Mouse (Mus musculus): ENCODE measurements around the gene Rbfox1. TPM values are rescaled to one million over a fixed set of nuclear protein-coding genes. Genes with fewer than 3 reads are reported as not detected.

Gene Rbfox1
- polyA plus RNA-seq, 1 experiment from 2014 or later = 2.3 TPM

GRCm38 (mm10) chr16:7359043-7359442 lies 1473.9 kb downstream of the Rbfox1 start:
- Histone ChIP-seq H3K9ac (ENCODE audit: low read depth, low read length) (no peak overlapping the region), H3K36me3 (ENCODE audit: control insufficient read depth, insufficient read depth) (no peaks in the 10 kb centered on the region), H3K4me3 (ENCODE audit: low read depth, low read length) (no peak overlapping the region), H3K9me3 (ENCODE audit: control insufficient read depth) (no peaks in the 10 kb centered on the region), H3K4me2 (replicated peaks; ENCODE audit: low read depth) (no peak overlapping the region), H3K27me3 (replicated peaks; ENCODE audit: control insufficient read depth, insufficient read depth, low read length) (no peaks in the 10 kb centered on the region), H3K27ac (ENCODE audit: low read depth, low read length) (no peak overlapping the region), H3K4me1 (replicated peaks; ENCODE audit: control insufficient read depth, insufficient read depth, low read length) (no peaks in the 10 kb centered on the region)
- ATAC-seq = no peak
- TF ChIP-seq CTCF (IDR thresholded peaks at IDR 0.05; ENCODE audit: low read depth) = no peak
- 72% methylated on average over 5 of the region's 5 CpGs for WGBS

DNA sequence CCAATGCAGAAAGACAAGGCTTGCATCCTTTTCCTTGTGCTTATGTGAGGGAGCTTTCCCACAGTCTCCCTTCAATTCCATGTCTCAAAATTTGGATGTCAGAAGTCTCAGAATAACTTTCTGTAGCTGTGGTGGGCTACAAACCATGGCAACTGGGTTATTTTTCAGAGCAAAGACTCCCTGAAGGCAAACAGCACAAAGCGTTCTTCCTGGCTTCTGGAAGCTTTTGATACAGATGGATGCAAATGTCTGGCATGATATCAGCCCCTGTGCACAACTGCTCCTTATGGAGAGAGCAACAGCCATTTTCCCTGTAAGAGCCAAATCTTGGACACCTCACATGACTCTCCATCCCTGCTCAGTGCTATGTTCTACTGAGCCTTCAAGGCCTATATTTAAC lies 1475.6 kb downstream of the Rbfox1 start:
- Histone ChIP-seq H3K4me3 (ENCODE audit: low read depth, low read length) (no peak overlapping the region), H3K4me1 (replicated peaks; ENCODE audit: control insufficient read depth, insufficient read depth, low read length) (no peaks in the 10 kb centered on the region), H3K36me3 (ENCODE audit: control insufficient read depth, insufficient read depth) (no peaks in the 10 kb centered on the region), H3K27ac (ENCODE audit: low read depth, low read length) (no peak overlapping the region), H3K9me3 (ENCODE audit: control insufficient read depth) (no peaks in the 10 kb centered on the region), H3K9ac (ENCODE audit: low read depth, low read length) (no peak overlapping the region), H3K27me3 (replicated peaks; ENCODE audit: control insufficient read depth, insufficient read depth, low read length) (no peaks in the 10 kb centered on the region), H3K4me2 (replicated peaks; ENCODE audit: low read depth) (no peak overlapping the region)
- no peak for TF ChIP-seq CTCF (IDR thresholded peaks at IDR 0.05; ENCODE audit: low read depth)
- WGBS = 90% methylated on average over 1 of the region's 1 CpGs
- ATAC-seq = no peak

DNA sequence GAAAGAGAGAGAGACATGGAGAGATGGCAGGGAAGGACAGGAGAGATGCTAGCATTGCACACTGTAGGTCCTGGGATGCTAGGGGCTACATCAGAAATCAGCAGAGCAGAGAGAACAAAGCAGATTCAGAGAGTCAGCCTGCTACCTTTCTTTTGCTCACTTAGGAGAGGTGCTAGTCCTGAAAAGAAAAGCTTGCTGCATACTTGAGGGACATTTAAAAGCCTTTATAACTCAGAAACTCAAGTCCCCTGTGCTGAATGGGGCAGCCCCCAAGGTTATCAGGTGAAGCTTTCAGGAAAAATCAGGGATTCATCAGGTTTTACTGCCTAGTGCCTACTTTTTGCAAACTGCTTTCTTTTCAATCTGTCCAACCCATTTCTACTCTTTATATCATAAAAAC lies 1480.7 kb downstream of the Rbfox1 start:
- H3K27me3 ChIP-seq (replicated peaks; ENCODE audit: control insufficient read depth, insufficient read depth, low read length) = no peaks in the 10 kb centered on the region
- H3K9me3 ChIP-seq (ENCODE audit: control insufficient read depth) = no peaks in the 10 kb centered on the region
- H3K36me3 ChIP-seq (ENCODE audit: control insufficient read depth, insufficient read depth) = no peaks in the 10 kb centered on the region
- no peak for TF ChIP-seq CTCF (IDR thresholded peaks at IDR 0.05; ENCODE audit: low read depth)
- H3K4me3 ChIP-seq (ENCODE audit: low read depth, low read length) = no peak overlapping the region
- H3K9ac ChIP-seq (ENCODE audit: low read depth, low read length) = no peak overlapping the region
- no peaks in the 10 kb centered on the region for H3K4me1 ChIP-seq (replicated peaks; ENCODE audit: control insufficient read depth, insufficient read depth, low read length)
- H3K27ac ChIP-seq (ENCODE audit: low read depth, low read length) = no peak overlapping the region
- no peak for ATAC-seq
- H3K4me2 ChIP-seq (replicated peaks; ENCODE audit: low read depth) = no peak overlapping the region

GRCm38 (mm10) chr16:7374146-7374545 lies 1489.0 kb downstream of the Rbfox1 start:
- Histone ChIP-seq H3K27ac (ENCODE audit: low read depth, low read length) (no peak overlapping the region), H3K36me3 (ENCODE audit: control insufficient read depth, insufficient read depth) (no peaks in the 10 kb centered on the region), H3K9me3 (ENCODE audit: control insufficient read depth) (no peaks in the 10 kb centered on the region), H3K4me2 (replicated peaks; ENCODE audit: low read depth) (no peak overlapping the region), H3K4me3 (ENCODE audit: low read depth, low read length) (no peak overlapping the region), H3K9ac (ENCODE audit: low read depth, low read length) (no peak overlapping the region), H3K4me1 (replicated peaks; ENCODE audit: control insufficient read depth, insufficient read depth, low read length) (no peaks in the 10 kb centered on the region), H3K27me3 (replicated peaks; ENCODE audit: control insufficient read depth, insufficient read depth, low read length) (no peaks in the 10 kb centered on the region)
- TF ChIP-seq CTCF (IDR thresholded peaks at IDR 0.05; ENCODE audit: low read depth) = no peak
- WGBS = 78% methylated on average over 3 of the region's 3 CpGs
- ATAC-seq = no peak

DNA sequence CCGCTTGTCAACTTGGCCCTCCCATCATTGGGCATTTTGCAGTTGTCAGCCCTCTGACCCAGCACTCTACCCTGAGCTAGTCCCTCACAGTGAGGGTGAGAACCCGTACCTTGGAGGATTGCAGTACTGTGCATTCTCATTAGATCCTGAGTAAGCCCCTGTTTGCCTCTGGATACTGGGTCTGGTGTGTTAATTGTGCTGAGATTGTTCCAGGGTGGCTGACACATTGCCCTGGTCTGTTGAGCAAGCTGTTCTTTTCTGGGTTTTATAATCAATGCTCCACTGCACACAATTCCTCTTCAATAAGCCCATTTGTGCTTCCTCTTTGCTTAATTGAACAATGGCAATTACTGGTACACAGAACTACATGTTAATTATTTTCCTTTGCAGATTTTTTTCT lies 1489.5 kb downstream of the Rbfox1 start:
- Histone ChIP-seq H3K9ac (ENCODE audit: low read depth, low read length) (no peak overlapping the region), H3K4me2 (replicated peaks; ENCODE audit: low read depth) (no peak overlapping the region), H3K4me3 (ENCODE audit: low read depth, low read length) (no peak overlapping the region), H3K27ac (ENCODE audit: low read depth, low read length) (no peak overlapping the region), H3K9me3 (ENCODE audit: control insufficient read depth) (no peaks in the 10 kb centered on the region), H3K36me3 (ENCODE audit: control insufficient read depth, insufficient read depth) (no peaks in the 10 kb centered on the region), H3K4me1 (replicated peaks; ENCODE audit: control insufficient read depth, insufficient read depth, low read length) (no peaks in the 10 kb centered on the region), H3K27me3 (replicated peaks; ENCODE audit: control insufficient read depth, insufficient read depth, low read length) (no peaks in the 10 kb centered on the region)
- WGBS = 73% methylated on average over 2 of the region's 2 CpGs
- no peak for TF ChIP-seq CTCF (IDR thresholded peaks at IDR 0.05; ENCODE audit: low read depth)
- no peak for ATAC-seq

DNA sequence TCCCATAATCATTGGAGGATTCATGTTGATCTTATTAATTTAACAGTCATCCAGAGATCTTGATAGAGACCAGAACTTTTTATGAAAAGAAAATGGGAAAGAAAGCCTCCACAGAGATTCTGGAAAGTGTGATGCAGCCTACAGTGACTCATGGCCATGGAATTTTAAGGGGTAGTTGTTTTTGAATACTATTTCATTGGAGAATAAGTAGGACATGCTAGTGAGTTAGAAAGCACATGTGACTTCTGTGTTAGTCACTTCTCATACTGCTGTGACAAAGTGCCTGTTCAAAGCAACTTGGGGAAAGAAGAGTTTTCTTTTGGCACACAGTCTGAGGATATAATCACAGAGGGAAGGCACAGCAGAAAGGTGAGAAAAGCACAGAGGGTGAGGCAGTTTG lies 1510.9 kb downstream of the Rbfox1 start:
- ATAC-seq = no peak
- no peak for TF ChIP-seq CTCF (IDR thresholded peaks at IDR 0.05; ENCODE audit: low read depth)
- H3K4me1 ChIP-seq (replicated peaks; ENCODE audit: control insufficient read depth, insufficient read depth, low read length) = no peaks in the 10 kb centered on the region
- no peak overlapping the region for H3K9ac ChIP-seq (ENCODE audit: low read depth, low read length)
- no peaks in the 10 kb centered on the region for H3K36me3 ChIP-seq (ENCODE audit: control insufficient read depth, insufficient read depth)
- no peak overlapping the region for H3K4me2 ChIP-seq (replicated peaks; ENCODE audit: low read depth)
- H3K4me3 ChIP-seq (ENCODE audit: low read depth, low read length) = no peak overlapping the region
- H3K27me3 ChIP-seq (replicated peaks; ENCODE audit: control insufficient read depth, insufficient read depth, low read length) = no peaks in the 10 kb centered on the region
- H3K27ac ChIP-seq (ENCODE audit: low read depth, low read length) = no peak overlapping the region
- no peaks in the 10 kb centered on the region for H3K9me3 ChIP-seq (ENCODE audit: control insufficient read depth)

DNA sequence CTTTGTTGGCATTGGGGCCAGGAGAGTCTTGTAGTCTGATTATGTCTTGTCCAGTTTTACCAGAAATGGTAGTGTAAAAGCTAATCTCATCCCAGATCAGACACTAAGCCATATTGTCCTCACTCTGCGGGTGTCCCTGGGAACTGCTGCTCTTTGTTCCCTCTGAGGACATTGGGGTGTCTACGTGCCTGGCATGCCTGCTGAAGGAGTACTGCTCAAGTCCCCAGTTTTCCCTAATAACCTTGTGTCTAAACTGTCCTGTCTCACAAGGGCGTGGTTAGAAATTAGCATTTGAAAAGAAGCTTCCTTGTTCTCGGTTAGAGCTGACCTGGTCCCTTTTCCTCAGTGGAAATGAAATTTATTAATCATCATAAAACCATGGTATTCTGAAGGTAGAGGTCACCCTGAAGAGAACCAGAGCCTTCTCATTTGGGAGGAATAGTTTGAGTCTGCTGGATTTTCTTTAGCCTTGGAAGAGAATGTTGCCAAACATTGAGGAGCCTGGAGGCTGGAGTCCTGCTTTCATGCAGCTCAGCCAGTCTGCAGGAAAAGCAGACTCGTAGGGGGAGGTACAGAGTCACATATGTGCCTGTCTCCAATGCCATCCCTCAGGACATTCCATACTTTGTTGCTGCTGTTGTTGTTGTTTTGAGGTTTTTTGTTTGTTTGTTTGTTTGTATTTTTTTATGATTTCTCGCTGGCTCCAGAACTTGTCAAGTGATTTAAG lies 1519.8 kb downstream of the Rbfox1 start:
- no peak for ATAC-seq
- WGBS = 49% methylated on average over 6 of the region's 6 CpGs
- Histone ChIP-seq H3K9ac (ENCODE audit: low read depth, low read length) (no peak overlapping the region), H3K4me2 (replicated peaks; ENCODE audit: low read depth) (no peak overlapping the region), H3K9me3 (ENCODE audit: control insufficient read depth) (no peaks in the 10 kb centered on the region), H3K27me3 (replicated peaks; ENCODE audit: control insufficient read depth, insufficient read depth, low read length) (no peaks in the 10 kb centered on the region), H3K4me3 (ENCODE audit: low read depth, low read length) (no peak overlapping the region), H3K36me3 (ENCODE audit: control insufficient read depth, insufficient read depth) (no peaks in the 10 kb centered on the region), H3K4me1 (replicated peaks; ENCODE audit: control insufficient read depth, insufficient read depth, low read length) (no peaks in the 10 kb centered on the region), H3K27ac (ENCODE audit: low read depth, low read length) (no peak overlapping the region)
- no peak for TF ChIP-seq CTCF (IDR thresholded peaks at IDR 0.05; ENCODE audit: low read depth)
